ENCODE assay signal across 8 mouse cellular contexts in the genomic region with DNA sequence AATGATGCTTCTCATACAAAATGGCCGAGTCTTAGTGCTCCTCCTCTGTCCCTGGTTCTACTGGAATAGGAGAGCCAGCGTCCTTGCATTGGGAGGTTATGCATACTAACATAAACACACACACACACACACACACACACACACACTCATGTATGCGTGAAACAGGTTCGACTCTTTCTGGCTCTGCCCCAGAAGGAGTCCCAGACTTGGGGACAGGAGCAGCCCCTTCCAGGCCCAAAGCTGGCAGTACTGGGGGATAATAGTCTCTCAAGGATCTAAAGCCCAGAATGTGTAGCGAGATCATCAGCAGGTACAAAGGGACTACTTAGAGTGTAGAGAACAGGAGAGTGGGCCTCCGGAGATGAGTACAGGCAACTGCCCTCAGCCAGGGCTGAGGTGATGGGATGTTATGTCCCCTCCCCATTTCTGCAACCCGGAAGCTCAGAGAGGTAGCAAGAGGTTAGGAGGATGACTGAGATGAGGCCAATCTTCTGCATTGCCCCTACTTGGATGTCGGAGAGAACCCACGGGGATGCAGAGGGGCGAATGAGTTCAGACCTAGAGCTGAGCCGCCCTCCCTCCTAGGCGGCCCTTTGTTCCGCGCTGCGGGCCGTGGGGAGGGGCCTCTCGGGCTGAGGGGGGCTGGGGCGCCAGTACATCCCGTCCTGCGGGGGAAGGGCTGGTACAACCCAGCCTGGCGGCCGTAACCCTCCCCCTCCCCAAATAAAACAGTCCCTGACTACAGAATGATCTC. TPM values are rescaled to one million over a fixed set of nuclear protein-coding genes. Genes with fewer than 3 reads are reported as not detected.
A peak's percentile ranks its signal among the peaks of the same experiment; 100 is the strongest.
DNase-seq lines count a peak whose midpoint lies in the region; ATAC-seq and TF ChIP-seq lines count a peak whose summit lies in the region.

No protein-coding gene starts in this region.

- H3K4me2 ChIP-seq in liver, embryonic 12.5 days: peak overlapping the region; percentile 63
- peak overlapping the region; percentile 60 for H3K4me2 ChIP-seq in hindbrain, embryonic 15.5 days
- peak overlapping the region; percentile 66 for H3K4me2 ChIP-seq in neural tube, embryonic 15.5 days

- H3K9me3 ChIP-seq in liver, embryonic 12.5 days (replicated peaks): no peaks in the 10 kb centered on the region
- no peaks in the 10 kb centered on the region for H3K9me3 ChIP-seq in hindbrain, embryonic 15.5 days
- no peaks in the 10 kb centered on the region for H3K9me3 ChIP-seq in neural tube, embryonic 15.5 days (replicated peaks)

- TF ChIP-seq POLR2A in cortical plate, adult 2 months (IDR thresholded peaks at IDR 0.05; ENCODE audit: extremely low read depth, insufficient read depth, low read length): peak; percentile 25; the same call in 1 of the 2 replicates

- intact Hi-C loops in gastrocnemius, postnatal 14 days (cut with DNase I; ENCODE audit: low total_unique reads): no loop called here

- no peak for DNase-seq in liver
- DNase-seq in urinary bladder, postnatal 14 days (ENCODE audit: low spot score): no peak
- no peak for DNase-seq in gastrocnemius, postnatal 14 days
- DNase-seq in frontal cortex, postnatal 14 days (ENCODE audit: low spot score in 2 of 2): no peak

- no peak for TF ChIP-seq CTCF in cortical plate, adult 2 months (IDR thresholded peaks at IDR 0.05; ENCODE audit: extremely low read depth, insufficient read depth, low read length)

- H3K4me1 ChIP-seq in liver, embryonic 12.5 days: no peaks in the 10 kb centered on the region
- peaks cover 11% of the 10 kb centered on the region for H3K4me1 ChIP-seq in cortical plate, adult 2 months (ENCODE audit: control insufficient read depth, insufficient read depth, low read length)
- H3K4me1 ChIP-seq in hindbrain, embryonic 15.5 days (replicated peaks): peaks cover 50% of the 10 kb centered on the region
- peaks cover 55% of the 10 kb centered on the region for H3K4me1 ChIP-seq in neural tube, embryonic 15.5 days

- no peak overlapping the region for H3K9ac ChIP-seq in liver, embryonic 12.5 days
- peak overlapping the region; percentile 86 for H3K9ac ChIP-seq in hindbrain, embryonic 15.5 days
- peak overlapping the region; percentile 91 for H3K9ac ChIP-seq in neural tube, embryonic 15.5 days (replicated peaks)

- peak overlapping the region; percentile 49; the same call in 1 of the 2 replicates for H3K4me3 ChIP-seq in liver, embryonic 12.5 days
- peak overlapping the region; percentile 98 for H3K4me3 ChIP-seq in cortical plate, adult 2 months (ENCODE audit: insufficient read depth, low read length)
- peak overlapping the region; percentile 53 for H3K4me3 ChIP-seq in hindbrain, embryonic 15.5 days
- peak overlapping the region; percentile 81 for H3K4me3 ChIP-seq in neural tube, embryonic 15.5 days (replicated peaks)

- H3K36me3 ChIP-seq in liver, embryonic 12.5 days: no peaks in the 10 kb centered on the region
- no peaks in the 10 kb centered on the region for H3K36me3 ChIP-seq in hindbrain, embryonic 15.5 days
- no peaks in the 10 kb centered on the region for H3K36me3 ChIP-seq in neural tube, embryonic 15.5 days

- WGBS in liver, embryonic 12.5 days (ENCODE audit: insufficient replicate concordance): 11% methylated on average over 22 of the region's 22 CpGs
- 2% methylated on average over 22 of the region's 22 CpGs for WGBS in hindbrain, embryonic 15.5 days
- WGBS in neural tube, embryonic 15.5 days: 4% methylated on average over 19 of the region's 22 CpGs

- no peak overlapping the region for H3K27ac ChIP-seq in liver, embryonic 12.5 days
- H3K27ac ChIP-seq in cortical plate, adult 2 months (ENCODE audit: insufficient read depth, low read length): peak overlapping the region; percentile 95
- H3K27ac ChIP-seq in hindbrain, embryonic 15.5 days (replicated peaks): peak overlapping the region; percentile 86
- H3K27ac ChIP-seq in neural tube, embryonic 15.5 days (replicated peaks): peak overlapping the region; percentile 95

- H3K27me3 ChIP-seq in liver, embryonic 12.5 days (replicated peaks): peaks cover 76% of the 10 kb centered on the region
- H3K27me3 ChIP-seq in hindbrain, embryonic 15.5 days: 0 out of 2 replicates have a peak, but pooled peaks cover 9% of the 10 kb centered on the region
- H3K27me3 ChIP-seq in neural tube, embryonic 15.5 days (replicated peaks): peaks cover 16% of the 10 kb centered on the region

- no peak for ATAC-seq in liver, embryonic 12.5 days
- ATAC-seq in hindbrain, embryonic 15.5 days (ENCODE audit: low FRiP score, low read depth): peak; percentile 88
- ATAC-seq in neural tube, embryonic 15.5 days (ENCODE audit: low FRiP score): peak; percentile 84

RNA-seq across cellular contexts. Expression of a gene that starts 1.1 kb away (rescaled TPM):
- polyA plus RNA-seq in liver, embryonic 12.5 days (2016; fragmentation: Nextera tagmentation; extraction: Ambion mirVana): 0.08 and 0.26 TPM in 2 replicates
- polyA plus RNA-seq in cortical plate, adult 2 months (2012; rRNA removed): 171 and 180 TPM in 2 replicates
- polyA plus RNA-seq in hindbrain, embryonic 15.5 days (2015; fragmentation: Nextera tagmentation; extraction: Ambion mirVana): 45.8 and 50.4 TPM in 2 replicates
- polyA plus RNA-seq in neural tube, embryonic 15.5 days (2015; fragmentation: Nextera tagmentation; extraction: Ambion mirVana): 36.9 and 45.8 TPM in 2 replicates
- under 1 TPM; 0.07 to 0.16 TPM for total RNA-seq in gastrocnemius, postnatal 14 days (2021)

RNA-seq across cellular contexts. Expression of a gene that starts 22.8 kb away (rescaled TPM):
- polyA plus RNA-seq in liver, embryonic 12.5 days (2016; fragmentation: Nextera tagmentation; extraction: Ambion mirVana): not detected in 2 replicates
- polyA plus RNA-seq in cortical plate, adult 2 months (2012; rRNA removed): 1,125 and 1,195 TPM in 2 replicates
- polyA plus RNA-seq in hindbrain, embryonic 15.5 days (2015; fragmentation: Nextera tagmentation; extraction: Ambion mirVana): 13.5 and 14.5 TPM in 2 replicates
- 15.4 and 16.8 TPM in 2 replicates for polyA plus RNA-seq in neural tube, embryonic 15.5 days (2015; fragmentation: Nextera tagmentation; extraction: Ambion mirVana)
- 1,000 to 10,000 TPM; 2,249 to 2,405 TPM for total RNA-seq in gastrocnemius, postnatal 14 days (2021)

RNA-seq across cellular contexts. Expression of a gene that starts 53.0 kb away (rescaled TPM):
- 114 and 115 TPM in 2 replicates for polyA plus RNA-seq in liver, embryonic 12.5 days (2016; fragmentation: Nextera tagmentation; extraction: Ambion mirVana)
- 115 and 128 TPM in 2 replicates for polyA plus RNA-seq in cortical plate, adult 2 months (2012; rRNA removed)
- 398 and 410 TPM in 2 replicates for polyA plus RNA-seq in hindbrain, embryonic 15.5 days (2015; fragmentation: Nextera tagmentation; extraction: Ambion mirVana)
- polyA plus RNA-seq in neural tube, embryonic 15.5 days (2015; fragmentation: Nextera tagmentation; extraction: Ambion mirVana): 361 and 401 TPM in 2 replicates
- 10 to 100 TPM; 52.9 to 58.5 TPM for total RNA-seq in gastrocnemius, postnatal 14 days (2021)

Comparison
In these comparisons a context has a peak if more than half of its experiments do, and no peak if none do; other contexts are left out.
1. RNA of a gene that starts 1.1 kb away (polyA plus RNA-seq): 171 to 180 TPM in cortical plate, adult 2 months, 45.8 to 50.4 TPM in hindbrain, embryonic 15.5 days and 36.9 to 45.8 TPM in neural tube, embryonic 15.5 days; 0.08 to 0.26 TPM in liver, embryonic 12.5 days; every median in the first group is over 10 times any median in the second.
2. RNA of a gene that starts 22.8 kb away (polyA plus RNA-seq): 1,125 to 1,195 TPM in cortical plate, adult 2 months; 15.4 to 16.8 TPM in neural tube, embryonic 15.5 days, 13.5 to 14.5 TPM in hindbrain, embryonic 15.5 days and not detected in liver, embryonic 12.5 days; every median in the first group is over 10 times any median in the second.
3. Peak in every context shown above with its lines, with median percentiles within 50 percentile points of each other: H3K4me2 ChIP-seq and H3K4me3 ChIP-seq.